Mouse (Mus musculus): Measurements from ENCODE around the gene Ttc23.

The Ttc23 gene

DNA sequence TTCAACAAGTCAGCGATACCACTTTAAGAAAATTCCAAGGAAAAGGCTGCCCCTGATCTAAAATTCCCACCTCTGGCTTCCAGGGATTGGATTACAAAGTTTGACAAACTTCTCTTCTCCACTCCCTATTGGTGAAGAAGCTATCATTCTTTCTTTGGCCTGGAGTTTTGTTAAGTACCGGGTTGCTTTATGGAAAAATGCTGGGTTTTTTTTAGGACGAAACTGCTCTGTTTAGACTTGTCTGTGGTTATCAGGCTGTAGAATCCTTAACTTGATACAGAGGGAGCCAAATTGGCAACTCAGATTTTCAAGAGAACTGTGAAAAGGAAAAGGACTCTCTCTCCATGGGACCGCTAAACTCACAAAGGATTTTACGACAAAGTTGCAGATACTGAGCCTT, at the start of gene Ttc23:
TSS of gene Ttc23 (plus strand) at position 134 of the 400 bp plus-strand sequence.
- DNase-seq = no peak

DNA sequence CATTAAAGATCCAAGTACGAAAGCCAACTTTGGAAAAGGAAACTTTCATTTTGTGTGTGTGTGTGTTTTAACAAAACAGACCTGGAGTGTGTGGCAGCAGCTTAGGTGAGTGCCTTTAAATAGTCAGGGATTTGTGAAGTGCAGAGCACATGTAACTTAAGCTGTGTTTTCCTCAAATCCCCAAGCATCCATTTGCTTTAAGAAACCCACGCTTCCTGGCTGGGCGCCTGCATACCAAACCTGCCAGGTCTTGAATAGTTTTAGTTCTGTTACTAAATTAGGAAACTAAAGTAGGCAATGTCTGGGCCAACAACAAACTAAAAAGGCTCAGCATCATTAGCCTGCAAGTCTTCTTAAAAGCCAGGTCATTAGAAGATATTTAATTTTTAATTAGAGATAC, 49.2 kb upstream of the Ttc23 start:
- DNase-seq = no peak

DNA sequence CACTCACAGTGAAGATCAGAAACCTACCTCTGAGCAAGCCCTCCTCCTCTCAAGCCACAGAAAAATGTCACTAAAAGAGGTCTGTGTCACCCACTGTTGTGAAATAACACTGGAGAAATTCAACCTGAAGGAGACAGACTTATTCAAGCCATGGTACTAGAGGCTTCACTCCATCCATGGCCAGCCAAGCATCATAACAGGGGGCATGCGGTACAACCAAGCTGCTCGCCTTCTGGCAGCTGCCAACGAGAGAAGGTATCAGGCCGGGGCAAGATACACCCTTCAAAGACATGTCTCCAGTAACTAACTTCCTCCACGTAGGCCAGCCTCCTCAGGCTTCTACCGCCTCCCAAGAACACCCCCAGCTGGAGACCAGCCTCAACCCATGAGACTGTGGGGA, 42.1 kb upstream of the Ttc23 start:
- DNase-seq = no peak

DNA sequence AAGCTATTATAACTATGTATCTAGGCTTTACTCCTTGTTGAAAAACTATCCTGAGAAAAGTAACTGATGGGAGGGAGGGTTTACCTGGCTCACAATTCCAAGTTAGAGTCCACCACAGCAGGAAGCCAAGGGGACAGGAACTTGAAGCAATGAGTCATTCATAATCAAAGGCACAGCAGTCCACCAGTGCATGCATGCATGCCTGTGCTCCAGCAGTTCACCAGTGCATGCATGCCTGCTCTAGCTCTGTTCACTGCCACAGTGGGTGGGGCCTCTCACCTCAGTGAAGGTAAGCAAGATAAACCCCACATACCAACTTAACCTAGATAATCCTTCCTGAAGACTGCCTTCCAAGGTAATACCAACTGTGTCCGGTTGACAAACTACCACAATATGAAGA, 41.0 kb upstream of the Ttc23 start:
- no peak for DNase-seq

DNA sequence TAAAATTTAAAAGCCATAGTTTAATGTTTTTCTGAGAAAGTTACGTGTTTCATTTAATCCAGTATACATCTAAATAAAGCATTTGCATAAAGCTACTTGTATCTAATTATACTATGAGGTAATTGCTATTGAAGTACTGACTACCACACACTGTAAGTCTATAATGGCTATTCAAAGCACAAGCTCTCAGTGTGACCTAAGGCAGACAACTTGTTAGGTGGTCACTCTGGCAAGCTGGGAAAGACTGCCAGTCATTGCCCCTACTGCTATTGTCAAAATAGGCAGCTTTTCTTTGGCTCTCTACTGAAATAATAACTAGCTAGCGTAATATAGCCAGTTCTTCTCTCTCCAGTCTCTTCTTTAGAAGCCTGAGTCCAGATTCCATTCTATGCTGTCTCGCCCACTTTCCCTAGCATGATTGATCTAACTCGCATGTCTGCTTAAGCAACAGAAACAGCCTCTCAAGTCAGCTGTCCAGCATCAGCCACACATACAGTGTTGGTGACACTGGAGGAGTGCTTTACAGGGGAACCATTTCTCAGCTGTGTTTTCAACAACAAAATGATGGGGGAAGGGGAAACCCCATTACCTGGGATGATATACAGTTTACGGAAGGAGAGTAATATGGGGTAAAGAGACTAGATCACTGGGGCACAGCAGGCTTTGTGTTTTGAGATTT, 39.4 kb upstream of the Ttc23 start:
- DNase-seq = no peak

DNA sequence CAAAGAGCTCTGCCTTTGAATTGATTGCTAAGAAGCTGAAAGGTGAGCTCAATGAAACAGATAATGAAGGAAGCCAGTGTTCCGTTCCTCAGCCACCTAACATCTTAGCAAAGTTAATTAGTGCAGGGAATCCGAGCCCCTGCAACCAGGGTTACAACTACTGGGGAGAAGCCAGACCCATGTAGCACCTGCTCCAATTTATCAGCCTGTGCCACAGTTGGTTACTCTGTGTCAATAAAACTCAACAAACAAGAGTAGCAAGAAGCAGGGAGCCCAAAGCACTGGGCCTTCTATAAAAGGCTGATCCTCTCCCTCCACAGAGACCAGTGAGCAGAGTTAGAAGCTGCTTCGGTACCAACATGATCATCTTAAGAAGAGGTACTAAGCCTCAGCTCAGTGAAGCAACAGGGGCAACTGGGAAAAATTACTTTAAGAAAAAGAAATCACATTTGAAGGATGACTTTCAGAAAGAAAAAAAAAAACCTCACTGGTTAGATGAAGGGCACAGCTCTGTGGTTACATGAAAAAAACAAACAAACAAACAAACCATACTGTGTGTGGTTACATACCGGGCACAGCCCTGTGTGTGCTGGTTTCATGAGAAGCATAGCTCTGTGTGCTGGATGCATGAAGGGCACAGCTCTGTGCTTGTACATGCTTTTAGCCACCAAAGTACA, 38.7 kb upstream of the Ttc23 start:
- no peak for DNase-seq

DNA sequence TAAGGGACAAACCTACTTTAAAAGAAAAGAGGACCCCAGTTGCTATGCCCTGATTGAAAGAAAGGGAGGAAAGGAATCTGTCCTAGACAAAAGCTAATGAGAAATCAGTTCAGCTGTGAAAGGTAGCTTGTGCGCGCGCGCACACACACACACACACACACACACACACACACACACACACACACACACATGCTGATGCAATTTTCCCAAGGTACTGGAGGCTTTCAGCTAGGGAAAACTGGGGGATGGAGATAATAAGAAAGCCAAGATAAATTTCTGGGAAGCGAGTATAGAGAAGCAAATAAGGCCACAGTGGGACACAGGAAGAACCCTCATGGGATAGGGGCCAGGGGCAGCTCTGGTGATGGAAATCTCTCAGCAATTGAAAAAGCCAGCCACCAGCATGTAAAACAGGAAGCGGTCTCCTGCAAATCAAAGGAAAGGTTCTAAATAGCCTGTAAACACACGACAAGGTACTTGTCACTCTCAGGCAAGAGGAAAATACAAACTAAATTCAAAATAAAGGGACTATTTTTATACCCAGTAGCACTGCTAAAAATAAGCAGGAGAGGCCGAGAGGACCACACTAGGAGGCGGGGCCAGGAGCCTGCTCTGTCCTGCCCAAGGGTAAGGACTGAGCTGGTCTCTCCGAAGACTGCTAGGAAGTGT, 33.3 kb upstream of the Ttc23 start:
- DNase-seq = no peak

DNA sequence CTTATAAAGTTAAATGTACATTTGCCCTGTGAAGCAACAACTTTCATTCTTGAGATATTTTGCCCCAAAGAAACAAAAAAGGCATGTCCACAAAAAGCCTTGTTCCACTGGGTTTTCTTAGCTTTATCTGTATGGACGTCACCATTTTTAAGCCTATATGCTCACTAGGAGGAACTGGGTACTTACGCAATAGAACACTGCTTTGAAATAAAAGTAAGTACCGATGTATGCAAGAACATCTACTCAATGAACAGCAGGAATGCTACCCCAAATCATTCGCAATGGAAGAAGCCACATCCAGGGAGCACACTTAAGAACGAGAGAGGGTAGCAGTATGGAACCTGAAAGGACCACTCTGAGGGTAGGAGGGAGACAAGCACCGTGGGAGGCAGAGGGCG, 32.7 kb upstream of the Ttc23 start:
- DNase-seq = no peak

DNA sequence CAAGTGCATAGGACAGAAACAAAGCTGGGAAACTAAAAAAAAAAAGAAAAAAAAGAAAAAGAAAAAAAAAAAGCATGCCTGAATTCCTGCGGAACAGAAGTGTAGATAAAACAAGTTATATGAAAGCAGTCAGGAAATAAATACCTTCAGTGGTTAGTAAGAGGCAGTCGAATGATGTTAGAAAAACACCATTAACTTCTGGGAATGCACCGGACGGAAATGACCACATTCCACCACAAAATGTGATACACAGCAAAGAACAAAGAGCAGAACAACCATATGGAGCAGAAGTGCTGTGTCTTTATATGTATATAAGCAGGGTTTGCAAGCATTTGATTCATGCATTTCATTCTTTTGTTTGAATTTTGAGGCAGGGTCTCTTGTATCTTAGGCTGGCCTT, 30.3 kb upstream of the Ttc23 start:
- DNase-seq = no peak

DNA sequence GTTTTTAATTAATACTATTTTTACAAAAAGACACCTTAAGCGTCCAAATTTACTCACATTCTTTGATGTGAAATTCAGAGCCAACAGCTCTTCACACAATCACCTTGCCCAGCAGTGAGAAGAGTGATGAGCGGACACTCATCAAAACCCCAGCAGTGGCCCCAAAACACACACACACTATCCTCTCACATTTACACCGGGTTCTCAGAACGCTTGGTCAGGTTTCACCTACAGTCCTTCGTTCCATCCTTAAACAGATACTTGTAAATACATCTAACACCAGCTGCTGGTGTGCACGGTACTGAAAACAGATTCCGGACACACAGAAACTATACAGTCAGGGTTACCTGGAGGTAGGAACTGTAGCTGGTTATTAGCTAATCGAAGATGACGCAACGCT, 29.6 kb upstream of the Ttc23 start:
- DNase-seq = no peak

DNA sequence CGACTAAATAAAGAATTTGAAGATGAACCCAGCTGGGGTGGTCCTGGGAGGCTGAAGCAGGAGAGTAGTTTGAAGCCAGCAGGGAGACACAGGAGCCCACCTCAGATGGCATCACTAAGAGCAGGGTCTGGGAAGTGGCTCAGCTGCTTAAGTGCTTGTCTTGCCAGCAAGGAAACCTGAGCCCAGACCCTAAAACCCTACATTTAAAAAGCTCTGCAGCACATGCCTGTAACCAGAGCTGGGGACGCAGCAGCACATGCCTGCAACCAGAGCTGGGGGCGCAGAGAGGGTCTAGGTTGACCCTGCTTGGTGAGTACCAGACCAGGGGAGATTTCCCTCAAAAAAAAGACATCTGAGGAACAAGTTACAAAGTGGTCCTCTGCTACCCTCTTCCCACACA, 28.9 kb upstream of the Ttc23 start:
- no peak for DNase-seq

DNA sequence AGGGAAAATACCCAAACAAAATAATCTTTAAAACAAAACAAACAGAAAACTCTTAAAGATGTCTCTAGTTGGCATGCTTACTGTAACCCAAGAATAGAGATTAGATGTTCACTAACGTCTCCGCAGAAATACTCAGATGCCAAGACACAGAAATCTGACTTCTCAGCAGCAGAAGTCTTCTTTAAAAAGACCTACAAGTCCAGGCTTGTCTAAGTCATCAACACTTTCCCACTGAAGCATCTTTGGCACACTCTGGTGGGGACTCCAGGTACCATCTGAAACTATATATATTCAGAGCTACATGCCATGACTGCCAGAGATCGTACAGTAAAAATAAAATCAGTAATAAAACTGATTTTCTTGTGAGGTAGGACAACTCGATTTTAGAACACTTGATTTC, 27.4 kb upstream of the Ttc23 start:
- no peak for DNase-seq

DNA sequence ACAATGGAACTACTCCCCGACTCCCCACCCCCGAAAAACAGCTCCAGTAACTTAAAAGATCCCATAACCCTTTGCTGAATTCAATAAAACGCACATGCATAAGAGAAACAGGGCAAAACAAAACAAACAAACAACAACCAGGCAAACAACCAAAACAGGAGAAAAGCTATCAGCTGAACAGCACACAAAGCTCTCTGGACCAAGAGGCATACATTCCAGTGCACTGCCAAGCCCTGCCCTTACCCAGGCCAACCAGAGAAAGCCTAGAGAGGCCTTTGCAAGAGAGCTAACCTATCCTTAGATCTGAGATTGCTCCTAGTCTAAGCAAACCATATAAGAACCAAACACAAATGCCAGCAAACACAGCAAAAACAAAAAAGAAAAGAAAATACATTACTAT, 25.1 kb upstream of the Ttc23 start:
- no peak for DNase-seq

DNA sequence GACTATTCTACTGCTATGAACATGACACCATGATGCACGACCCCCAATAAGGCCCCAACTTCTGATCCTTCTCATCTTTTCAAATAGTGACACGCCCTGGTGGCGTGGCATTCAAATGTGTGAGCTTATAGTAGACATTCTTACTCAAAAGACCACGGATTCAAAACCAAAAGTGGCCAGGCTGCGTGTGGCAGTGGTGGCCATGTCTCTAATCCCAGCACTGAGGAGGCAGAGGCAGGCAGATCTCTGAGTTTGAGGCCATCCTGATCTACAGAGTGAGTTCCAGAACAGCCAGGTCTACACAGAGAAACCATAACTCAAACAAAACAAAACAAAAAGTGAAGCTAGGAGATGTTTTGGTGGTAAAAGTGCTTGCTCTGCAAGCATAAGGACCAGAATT, 20.5 kb upstream of the Ttc23 start:
- no peak for DNase-seq

DNA sequence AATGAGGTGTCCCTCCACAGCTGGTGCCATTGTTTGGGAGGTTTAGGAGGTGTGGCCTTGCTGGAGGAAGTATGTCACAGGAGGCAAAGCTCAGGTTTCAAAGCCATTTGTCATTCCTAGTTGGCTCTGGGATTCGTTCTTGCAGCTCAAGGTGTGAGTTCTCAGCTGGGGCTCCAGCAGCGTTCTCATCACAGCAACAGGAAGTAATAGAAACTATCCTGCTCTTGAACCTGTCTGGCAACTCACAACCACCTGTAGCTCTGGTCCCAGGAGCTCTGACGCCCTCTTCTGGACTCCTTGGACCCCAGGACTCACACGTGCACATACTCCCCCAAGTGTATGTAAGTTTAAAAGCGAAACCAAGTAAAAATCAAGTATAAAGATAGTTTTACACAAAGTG, 17.5 kb upstream of the Ttc23 start:
- no peak for DNase-seq

DNA sequence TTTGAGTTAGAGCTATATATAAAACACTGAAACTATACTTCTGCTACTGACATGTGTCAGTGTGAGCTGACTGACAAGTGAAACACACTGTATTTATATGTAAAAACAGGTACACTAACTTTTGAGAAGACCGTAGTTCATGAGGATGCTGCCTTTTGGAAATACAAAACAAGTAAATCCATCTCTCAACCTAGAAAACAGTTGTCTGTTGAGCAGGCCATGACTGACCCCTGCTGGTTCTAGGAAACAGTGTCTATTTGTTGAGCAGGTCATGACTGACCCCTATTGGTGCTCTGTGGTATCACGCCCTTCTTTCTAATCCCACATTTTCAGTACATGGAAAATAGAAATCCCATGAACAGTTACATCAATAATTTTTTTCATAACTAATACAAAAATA, 16.4 kb upstream of the Ttc23 start:
- DNase-seq = peak; percentile 26 to 28

DNA sequence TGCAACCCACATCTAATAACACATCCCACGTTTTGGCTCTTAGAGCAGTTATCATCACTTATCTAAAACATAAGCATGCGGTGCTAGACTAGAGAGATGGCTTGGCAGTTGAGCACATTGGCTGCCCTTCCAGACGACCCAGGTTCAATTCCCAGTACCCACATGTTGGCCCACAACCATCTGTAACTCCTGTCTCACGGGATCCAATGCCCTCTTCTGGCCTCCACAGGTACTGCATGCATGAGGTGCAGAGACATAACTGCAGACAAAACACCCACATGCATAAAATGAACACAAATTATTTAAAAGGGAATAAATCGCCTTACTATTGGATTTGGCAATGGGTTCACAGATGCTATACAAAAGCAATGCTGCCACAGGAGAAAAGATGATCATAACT, 14.8 kb upstream of the Ttc23 start:
- no peak for DNase-seq

DNA sequence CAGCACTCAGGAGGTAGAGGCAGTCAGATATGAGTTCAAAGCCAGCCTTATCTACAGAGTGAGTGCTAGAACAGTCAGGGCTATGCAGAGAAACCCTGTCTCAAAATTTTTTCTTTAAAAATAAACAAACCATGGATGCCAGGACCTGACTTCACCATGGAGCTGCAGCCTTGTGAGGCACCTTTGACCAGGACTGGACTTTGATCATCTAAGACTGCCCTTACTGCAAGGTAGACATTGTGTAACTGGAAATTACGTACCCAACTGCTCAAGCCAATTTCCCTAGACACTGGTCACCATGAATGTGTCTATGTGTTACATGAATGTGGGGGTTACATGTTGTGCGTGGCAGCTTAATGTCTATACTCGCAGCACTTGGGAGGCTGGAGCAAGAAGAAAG, 13.0 kb upstream of the Ttc23 start:
- DNase-seq = no peak

DNA sequence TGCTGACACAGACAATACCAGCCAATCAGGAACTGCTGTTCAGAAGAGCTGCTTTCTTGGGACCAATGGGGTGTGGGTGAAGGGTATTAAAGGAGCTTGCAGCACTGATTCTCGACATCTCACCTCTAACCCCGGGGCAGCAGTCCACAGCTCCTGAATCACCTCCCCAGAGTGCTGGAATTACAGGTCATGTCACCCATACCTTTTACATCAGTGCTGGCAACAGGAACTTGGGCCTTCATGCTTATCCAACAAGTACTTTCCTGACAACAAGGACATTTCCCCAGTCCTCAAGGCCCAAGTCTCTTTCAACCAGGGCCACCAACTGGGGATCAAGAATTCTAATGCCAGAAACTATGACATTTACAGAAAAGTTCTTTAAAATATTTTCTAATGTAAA, 11.0 kb upstream of the Ttc23 start:
- DNase-seq = no peak

DNA sequence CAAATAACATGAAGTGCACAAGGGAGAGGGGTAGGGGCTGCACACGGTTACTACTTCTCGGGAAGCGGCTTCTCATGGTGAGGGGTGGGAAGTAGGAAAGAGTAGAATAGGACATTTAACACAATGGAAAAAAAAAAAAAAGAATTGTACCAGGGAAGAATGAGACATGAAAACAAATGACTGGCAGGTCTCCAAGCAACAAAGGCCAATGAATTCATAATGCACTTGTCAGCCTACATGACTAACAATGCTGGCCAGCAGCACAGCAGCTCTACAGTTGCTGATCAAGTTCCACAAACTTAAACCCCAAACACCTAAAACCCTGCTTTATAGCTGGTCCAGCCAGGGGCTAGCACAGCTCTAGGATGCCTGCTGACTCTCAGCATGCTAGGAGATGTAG, 8.2 kb upstream of the Ttc23 start:
- DNase-seq = no peak

DNA sequence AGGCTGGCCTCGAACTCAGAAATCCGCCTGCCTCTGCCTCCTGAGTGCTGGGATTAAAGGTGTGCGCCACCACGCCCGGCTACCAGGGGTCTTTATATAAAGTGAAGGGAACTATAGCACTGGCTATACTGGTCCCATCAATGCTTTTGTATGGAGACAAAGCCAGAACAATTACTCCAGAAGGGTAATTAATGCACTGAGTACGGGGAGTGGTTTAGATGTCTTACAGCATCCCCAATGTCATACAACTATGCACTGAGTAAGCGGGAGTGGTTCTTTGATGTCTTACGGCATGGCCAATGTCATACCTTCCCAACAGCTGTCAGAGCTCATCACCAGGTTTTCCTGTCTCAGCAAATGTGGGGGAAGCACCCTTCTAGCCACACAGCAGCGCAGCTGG, 4.3 kb upstream of the Ttc23 start:
- DNase-seq = no peak

DNA sequence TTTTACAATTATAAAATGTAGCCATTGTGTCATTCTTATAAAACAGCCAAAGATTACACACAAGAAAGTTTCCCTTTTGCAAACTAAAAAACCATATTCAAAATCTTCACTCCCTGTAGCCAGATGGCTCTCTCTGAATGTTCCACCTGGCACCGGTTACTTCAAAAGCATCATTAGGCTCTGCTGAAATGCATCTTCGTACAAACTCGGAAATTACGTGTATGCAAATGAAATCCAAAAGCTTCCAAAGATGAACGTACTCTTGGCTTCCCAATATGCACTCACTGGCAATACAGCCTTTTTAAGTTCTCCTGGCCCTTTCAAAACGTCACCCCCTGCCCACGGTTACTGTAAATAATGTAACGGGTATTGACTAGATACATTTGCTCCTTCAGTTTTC, 2.9 kb upstream of the Ttc23 start:
- DNase-seq = no peak

DNA sequence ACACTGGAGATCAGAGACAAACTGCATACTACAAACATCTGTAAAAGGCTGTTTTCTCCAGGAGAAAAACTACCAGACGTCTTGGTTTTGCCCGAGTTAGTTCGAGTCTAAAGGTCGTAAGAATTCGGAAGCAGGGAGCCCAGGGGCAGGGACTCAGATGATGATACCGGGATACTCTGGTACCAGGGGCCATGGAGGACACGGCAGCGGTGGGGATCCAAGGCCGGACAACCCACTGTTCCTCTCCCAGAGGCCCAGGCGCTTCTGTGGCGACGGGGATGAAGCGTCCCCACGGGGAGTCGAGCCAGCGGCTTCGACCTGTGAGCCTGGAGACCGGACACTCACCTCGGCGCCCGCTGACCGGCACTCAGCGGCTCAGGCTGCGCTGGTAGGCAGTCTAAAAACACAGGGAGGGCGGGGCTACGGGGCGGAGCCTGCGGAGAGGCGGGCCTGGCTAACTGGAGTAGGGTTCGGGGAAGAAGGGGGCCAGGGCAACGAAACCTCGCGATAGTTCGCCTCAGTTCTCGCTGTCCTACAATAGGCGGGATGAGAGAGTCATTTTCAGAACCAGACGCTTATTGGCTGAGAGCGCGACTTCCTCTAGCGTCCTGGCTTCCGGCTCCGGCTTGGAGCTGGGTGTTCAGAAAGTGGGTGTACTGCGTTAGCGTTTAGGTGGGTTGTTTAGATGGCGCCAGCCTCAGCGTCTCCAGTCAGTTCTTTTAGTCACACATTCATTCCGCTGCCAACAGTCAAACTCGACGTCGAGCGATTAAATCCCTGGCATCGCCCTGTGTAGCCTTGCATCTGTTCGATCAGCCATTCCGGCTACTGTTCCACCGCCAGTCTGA, 2.2 kb upstream of the Ttc23 start, which contains the start of gene Lrrc28:
TSS of gene Lrrc28 (minus strand) at position 436 of the 848 bp plus-strand sequence.
- peak; percentile 98 to 99 for DNase-seq

DNA sequence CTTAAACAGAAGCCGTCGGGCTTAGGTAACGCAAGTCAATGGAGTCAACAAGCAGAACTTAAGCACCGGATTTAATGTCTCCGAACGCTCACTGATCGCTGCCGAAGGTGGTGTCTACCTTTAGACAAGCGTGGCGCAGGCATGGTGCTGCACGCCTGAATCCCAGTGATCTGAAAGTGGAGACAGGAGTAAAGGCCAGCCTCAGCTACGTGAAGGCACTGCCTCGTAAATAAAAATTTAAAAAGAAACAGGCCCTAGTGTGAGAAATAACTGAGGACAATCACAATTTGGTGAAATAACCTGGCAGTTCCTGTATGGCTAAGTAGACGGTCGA, 1.6 kb upstream of the Ttc23 start:
- DNase-seq = no peak

Measured in thymus, adult 18-20 months (tissue).